Mouse (Mus musculus) hindbrain, embryonic 11.5 days (tissue): ENCODE data around the gene Urgcp. TPM values are rescaled to one million over a fixed set of nuclear protein-coding genes. Genes with fewer than 3 reads are reported as not detected.
A peak's percentile ranks its signal among the peaks of the same experiment; 100 is the strongest.

ENCODE experiments used
- ATAC-seq: fragments of 200-750 bp; cut with Nextera tagmentation; 2 replicates; pipeline ENCODE4 v1.8.0; 2017; ENCODE audit warnings: mild to moderate bottlenecking, moderate TSS enrichment, moderate library complexity; ENCODE audit not compliant: low FRiP score
- DNase-seq: peaks from one replicate; pipeline ENCODE4 v3.0.0-alpha.2; 2015; ENCODE audit warnings: low spot score
- H3K27ac ChIP-seq: fragments of 300-500 bp; sonication (generic); 2 replicates; pipeline ENCODE4 v1.5.1; 2014; ENCODE audit warnings: mild to moderate bottlenecking, low read depth, low read length
- H3K27me3 ChIP-seq: fragments of 300-500 bp; sonication (generic); 2 replicates; pipeline ENCODE4 v1.6.1; 2014; ENCODE audit warnings: mild to moderate bottlenecking, low read length, moderate library complexity, mixed read lengths; ENCODE audit not compliant: control insufficient read depth, insufficient read depth
- H3K36me3 ChIP-seq: fragments of 300-500 bp; sonication (generic); 2 replicates; pipeline ENCODE4 v1.6.1; 2014; ENCODE audit warnings: mild to moderate bottlenecking, low read length, moderate library complexity, mixed read lengths; ENCODE audit not compliant: control insufficient read depth, insufficient read depth
- H3K4me1 ChIP-seq: fragments of 300-500 bp; sonication (generic); replicated peaks from 2 replicates; pipeline ENCODE4 v1.6.1; 2014; ENCODE audit warnings: low read length, mixed read lengths; ENCODE audit not compliant: control insufficient read depth, insufficient read depth
- H3K4me2 ChIP-seq: fragments of 300-500 bp; sonication (generic); replicated peaks from 2 replicates; pipeline ENCODE4 v1.6.1; 2014; ENCODE audit warnings: mild to moderate bottlenecking, low read depth, low read length
- H3K4me3 ChIP-seq: fragments of 300-500 bp; sonication (generic); 2 replicates; pipeline ENCODE4 v1.5.1; 2014; ENCODE audit warnings: low read depth, low read length
- H3K9ac ChIP-seq: fragments of 300-500 bp; sonication (generic); 2 replicates; pipeline ENCODE4 v1.6.1; 2014; ENCODE audit warnings: low read depth, low read length
- H3K9me3 ChIP-seq: fragments of 300-500 bp; sonication (generic); 2 replicates; pipeline ENCODE4 v1.6.1; 2016; ENCODE audit warnings: low read length; ENCODE audit not compliant: control insufficient read depth
- WGBS: fragments of 180-500 bp; shearing (Covaris S2); extraction: QIAGEN DNeasy Blood & Tissue Kit; methylation state at CpG from one replicate; pipeline ENCODE4 v1.1.7; 2014; 5-methylcytosine and 5-hydroxymethylcytosine counted together
- polyA plus RNA-seq: library from polyadenylated mRNA; unstranded; fragments of >200 nt; fragmentation: Nextera tagmentation; extraction: Ambion mirVana; gene quantifications from 2 replicates; pipeline ENCODE4 v1.2.1, GENCODE M21; 2014

Gene Urgcp
- polyA plus RNA-seq, 1 experiment from 2014 or later = 8.4 TPM

- ATAC-seq (no peak), DNase-seq (no peak)
- no peaks in the 10 kb centered on the region for H3K9me3 ChIP-seq
- peaks cover 10% of the 10 kb centered on the region; the same call in 1 of the 2 replicates for H3K36me3 ChIP-seq
- no peak overlapping the region for H3K4me3 ChIP-seq
- no peak overlapping the region for H3K4me2 ChIP-seq
- H3K4me1 ChIP-seq = no peaks in the 10 kb centered on the region
- H3K27ac ChIP-seq = no peak overlapping the region
- no peaks in the 10 kb centered on the region for H3K27me3 ChIP-seq
- H3K9ac ChIP-seq = no peak overlapping the region
- WGBS = 94% methylated on average over 16 of the region's 16 CpGs
Observed at GRCm38 (mm10) chr11:5801511-5801910, 39.3 kb upstream of the Urgcp start.

GRCm38 (mm10) chr11:5799621-5800490 is 37.7 kb upstream of the Urgcp start:
- Histone ChIP-seq H3K4me2 (no peak overlapping the region), H3K36me3 (peaks cover 16% of the 10 kb centered on the region), H3K27me3 (no peaks in the 10 kb centered on the region), H3K9me3 (no peaks in the 10 kb centered on the region), H3K4me3 (no peak overlapping the region), H3K27ac (no peak overlapping the region), H3K9ac (no peak overlapping the region), H3K4me1 (no peaks in the 10 kb centered on the region)
- WGBS = 92% methylated on average over 17 of the region's 17 CpGs
- DNase-seq (no peak), ATAC-seq (no peak)

GRCm38 (mm10) chr11:5797928-5798327 is 35.8 kb upstream of the Urgcp start:
- no peaks in the 10 kb centered on the region for H3K4me1 ChIP-seq
- 90% methylated on average over 5 of the region's 5 CpGs for WGBS
- H3K9me3 ChIP-seq = no peaks in the 10 kb centered on the region
- H3K9ac ChIP-seq = no peak overlapping the region
- H3K4me3 ChIP-seq = no peak overlapping the region
- ATAC-seq (no peak), DNase-seq (no peak)
- no peaks in the 10 kb centered on the region for H3K27me3 ChIP-seq
- H3K4me2 ChIP-seq = no peak overlapping the region
- H3K36me3 ChIP-seq = peaks cover 16% of the 10 kb centered on the region
- H3K27ac ChIP-seq = no peak overlapping the region

- H3K4me1 ChIP-seq = no peaks in the 10 kb centered on the region
- 80% methylated on average over 11 of the region's 11 CpGs for whole genome bisulfite sequencing
- no peaks in the 10 kb centered on the region for H3K27me3 ChIP-seq
- no peak overlapping the region for H3K27ac ChIP-seq
- H3K9me3 ChIP-seq = no peaks in the 10 kb centered on the region
- H3K9ac ChIP-seq = no peak overlapping the region
- no peak overlapping the region for H3K4me2 ChIP-seq
- DNase-seq (no peak), ATAC-seq (no peak)
- H3K36me3 ChIP-seq = peaks cover 16% of the 10 kb centered on the region
- no peak overlapping the region for H3K4me3 ChIP-seq
Observed at GRCm38 (mm10) chr11:5797371-5797770, 35.2 kb upstream of the Urgcp start.

- H3K4me3 ChIP-seq = no peak overlapping the region
- no peak overlapping the region for H3K27ac ChIP-seq
- no peaks in the 10 kb centered on the region for H3K4me1 ChIP-seq
- H3K36me3 ChIP-seq = peaks cover 16% of the 10 kb centered on the region
- H3K9me3 ChIP-seq = no peaks in the 10 kb centered on the region
- DNase-seq (no peak), ATAC-seq (no peak)
- no peak overlapping the region for H3K4me2 ChIP-seq
- H3K27me3 ChIP-seq = no peaks in the 10 kb centered on the region
- WGBS = 87% methylated on average over 15 of the region's 15 CpGs
- H3K9ac ChIP-seq = no peak overlapping the region
Observed at GRCm38 (mm10) chr11:5796939-5797338, 34.8 kb upstream of the Urgcp start.

GRCm38 (mm10) chr11:5795706-5796105 is 33.5 kb upstream of the Urgcp start:
- H3K9me3 ChIP-seq = no peaks in the 10 kb centered on the region
- WGBS = 91% methylated on average over 7 of the region's 7 CpGs
- no peak for ATAC-seq
- no peaks in the 10 kb centered on the region for H3K4me1 ChIP-seq
- no peak for DNase-seq
- no peak overlapping the region for H3K27ac ChIP-seq
- no peak overlapping the region for H3K9ac ChIP-seq
- H3K27me3 ChIP-seq = no peaks in the 10 kb centered on the region
- no peak overlapping the region for H3K4me2 ChIP-seq
- H3K4me3 ChIP-seq = no peak overlapping the region
- H3K36me3 ChIP-seq = peaks cover 16% of the 10 kb centered on the region

GRCm38 (mm10) chr11:5795290-5795689 is 33.1 kb upstream of the Urgcp start:
- Histone ChIP-seq H3K9ac (no peak overlapping the region), H3K4me1 (no peaks in the 10 kb centered on the region), H3K27ac (no peak overlapping the region), H3K27me3 (no peaks in the 10 kb centered on the region), H3K9me3 (no peaks in the 10 kb centered on the region), H3K4me2 (no peak overlapping the region), H3K36me3 (peaks cover 16% of the 10 kb centered on the region), H3K4me3 (no peak overlapping the region)
- ATAC-seq = no peak
- WGBS = 90% methylated on average over 9 of the region's 9 CpGs
- no peak for DNase-seq

- Histone ChIP-seq H3K4me3 (no peak overlapping the region), H3K27me3 (no peaks in the 10 kb centered on the region), H3K9me3 (no peaks in the 10 kb centered on the region), H3K4me1 (peaks cover 4% of the 10 kb centered on the region; the same call in 1 of the 2 replicates), H3K9ac (no peak overlapping the region), H3K27ac (no peak overlapping the region), H3K4me2 (no peak overlapping the region), H3K36me3 (peaks cover under 1% of the 10 kb centered on the region; the same call in 1 of the 2 replicates)
- DNase-seq (no peak), ATAC-seq (no peak)
- 96% methylated on average over 1 of the region's 1 CpGs for WGBS
Observed at GRCm38 (mm10) chr11:5790431-5790830, 28.3 kb upstream of the Urgcp start.

GRCm38 (mm10) chr11:5789754-5790333 is 27.7 kb upstream of the Urgcp start:
- Histone ChIP-seq H3K36me3 (no peaks in the 10 kb centered on the region), H3K9ac (no peak overlapping the region), H3K27me3 (no peaks in the 10 kb centered on the region), H3K9me3 (no peaks in the 10 kb centered on the region), H3K4me2 (peak overlapping the region; percentile 84), H3K4me3 (peak overlapping the region; percentile 75; the same call in 1 of the 2 replicates), H3K4me1 (peaks cover 4% of the 10 kb centered on the region; the same call in 1 of the 2 replicates), H3K27ac (no peak overlapping the region)
- ATAC-seq = no peak
- DNase-seq = no peak
- 87% methylated on average over 3 of the region's 3 CpGs for WGBS
